Mouse (Mus musculus) thymus, adult 2 months (tissue): ENCODE measurements around the gene Zfp941.

Source experiments
- CTCF ChIP-seq: fragments of 200-500 bp; IDR thresholded peaks from 2 replicates; pipeline ENCODE4 v1.5.1; 2012; ENCODE audit warnings: mild to moderate bottlenecking, control low read depth, low read length, moderate library complexity, borderline replicate concordance; ENCODE audit not compliant: control insufficient read depth, poor library complexity, insufficient read depth; ENCODE audit errors: extremely low read depth
- POLR2A ChIP-seq: fragments of 200-500 bp; IDR thresholded peaks from 2 replicates; pipeline ENCODE4 v1.6.1; 2012; ENCODE audit warnings: mild to moderate bottlenecking, low read length, control low read depth, moderate library complexity; ENCODE audit not compliant: control insufficient read depth, poor library complexity, insufficient read depth; ENCODE audit errors: extremely low read depth

GRCm38 (mm10) chr7:140831447-140831846 is 9.5 kb upstream of the Zfp941 start:
- TF ChIP-seq CTCF (no peak), POLR2A (no peak)
